Mouse (Mus musculus) spleen, adult 2 months (tissue): ENCODE data around the gene BC049715. TPM values are rescaled to one million over a fixed set of nuclear protein-coding genes. Genes with fewer than 3 reads are reported as not detected.
A peak's percentile ranks its signal among the peaks of the same experiment; 100 is the strongest.

ENCODE experiments used
- DNase-seq, 2 experiments: peaks; one replicate each; pipeline versions ENCODE4 v3.0.0 to v3.0.0-alpha.2; 2012 to 2021; ENCODE audit warnings: low spot score in 2 of 2, low read depth in 1 of 2
- H3K27ac ChIP-seq: fragments of 200-500 bp; 2 replicates; pipeline ENCODE4 v1.5.1; 2012; ENCODE audit warnings: low read length, inconsistent platforms; ENCODE audit not compliant: insufficient read depth
- H3K27me3 ChIP-seq: fragments of 200-500 bp; 2 replicates; pipeline ENCODE4 v1.6.1; 2012; ENCODE audit warnings: mild to moderate bottlenecking, moderate library complexity, low read length, inconsistent platforms; ENCODE audit not compliant: control insufficient read depth, insufficient read depth
- H3K36me3 ChIP-seq: fragments of 200-500 bp; 2 replicates; pipeline ENCODE4 v1.6.1; 2012; ENCODE audit warnings: mild to moderate bottlenecking, low read length, inconsistent platforms; ENCODE audit not compliant: control insufficient read depth, insufficient read depth
- H3K4me1 ChIP-seq: fragments of 200-500 bp; 2 replicates; pipeline ENCODE4 v1.6.1; 2011; ENCODE audit warnings: inconsistent platforms; ENCODE audit not compliant: control insufficient read depth, insufficient read depth, insufficient read length
- H3K4me3 ChIP-seq: fragments of 200-500 bp; 2 replicates; pipeline ENCODE4 v1.5.1; 2011; ENCODE audit warnings: mild to moderate bottlenecking, inconsistent platforms; ENCODE audit not compliant: insufficient read depth, insufficient read length; ENCODE audit errors: extremely low read depth
- CTCF ChIP-seq: fragments of 200-500 bp; IDR thresholded peaks from 2 replicates; pipeline ENCODE4 v1.5.1; 2011; ENCODE audit warnings: mild to moderate bottlenecking, inconsistent platforms; ENCODE audit not compliant: insufficient read depth, insufficient read length, insufficient replicate concordance; ENCODE audit errors: extremely low read depth
- POLR2A ChIP-seq: fragments of 200-500 bp; IDR thresholded peaks from 2 replicates; pipeline ENCODE4 v1.6.1; 2011; ENCODE audit warnings: low read depth, low read length, inconsistent platforms
- WGBS: fragments of 180-500 bp; shearing (Covaris S2); methylation state at CpG from one replicate; pipeline ENCODE4 v1.1.7; 2018; 5-methylcytosine and 5-hydroxymethylcytosine counted together
- polyA plus RNA-seq: library from polyadenylated mRNA; depleted of rRNA; stranded (reverse); fragments of >200 nt; gene quantifications from 2 replicates; pipeline ENCODE4 v1.2.3, GENCODE M21; 2012

BC049715 gene
- polyA plus RNA-seq, 1 experiment, result 0.72 TPM

- WGBS, result 83% methylated on average over 8 of the region's 8 CpGs
- DNase-seq, result no peak
- Histone ChIP-seq H3K27ac (no peak overlapping the region), H3K4me3 (no peak overlapping the region), H3K4me1 (peaks cover 9% of the 10 kb centered on the region; the same call in 1 of the 2 replicates), H3K27me3 (no peaks in the 10 kb centered on the region), H3K36me3 (no peaks in the 10 kb centered on the region)
- no peak for TF ChIP-seq CTCF
- no peak for TF ChIP-seq POLR2A
Observed at GRCm38 (mm10) chr6:136848399-136848798, 21.0 kb downstream of the BC049715 start.

GRCm38 (mm10) chr6:136848971-136849370 is 21.5 kb downstream of the BC049715 start:
- TF ChIP-seq POLR2A, result no peak
- TF ChIP-seq CTCF, result no peak
- Histone ChIP-seq H3K4me3 (no peak overlapping the region), H3K4me1 (peaks cover 9% of the 10 kb centered on the region; the same call in 1 of the 2 replicates), H3K36me3 (no peaks in the 10 kb centered on the region), H3K27me3 (no peaks in the 10 kb centered on the region), H3K27ac (no peak overlapping the region)
- no peak for DNase-seq
- 77% methylated on average over 5 of the region's 5 CpGs for WGBS

- Histone ChIP-seq H3K27me3 (no peaks in the 10 kb centered on the region), H3K36me3 (no peaks in the 10 kb centered on the region), H3K4me3 (no peak overlapping the region), H3K27ac (no peak overlapping the region), H3K4me1 (peaks cover 18% of the 10 kb centered on the region)
- TF ChIP-seq POLR2A, result no peak
- TF ChIP-seq CTCF, result no peak
- 64% methylated on average over 6 of the region's 6 CpGs for WGBS
- no peak for DNase-seq
Observed at GRCm38 (mm10) chr6:136850267-136850666, 22.8 kb downstream of the BC049715 start.

- Histone ChIP-seq H3K27me3 (no peaks in the 10 kb centered on the region), H3K4me1 (peaks cover 33% of the 10 kb centered on the region), H3K27ac (no peak overlapping the region), H3K36me3 (no peaks in the 10 kb centered on the region), H3K4me3 (no peak overlapping the region)
- no peak for DNase-seq
- WGBS, result 67% methylated on average over 4 of the region's 4 CpGs
- TF ChIP-seq POLR2A (no peak), CTCF (no peak)
Observed at GRCm38 (mm10) chr6:136852348-136852747, 24.9 kb downstream of the BC049715 start.

- H3K4me3 ChIP-seq, result no peak overlapping the region
- 42% methylated on average over 3 of the region's 3 CpGs for WGBS
- TF ChIP-seq CTCF, result no peak
- TF ChIP-seq POLR2A, result no peak
- H3K36me3 ChIP-seq, result no peaks in the 10 kb centered on the region
- peaks cover 36% of the 10 kb centered on the region for H3K4me1 ChIP-seq
- no peak for DNase-seq
- H3K27me3 ChIP-seq, result no peaks in the 10 kb centered on the region
- no peak overlapping the region for H3K27ac ChIP-seq
Observed at GRCm38 (mm10) chr6:136852762-136853161, 25.3 kb downstream of the BC049715 start.

- Histone ChIP-seq H3K27ac (peak overlapping the region; percentile 57), H3K36me3 (no peaks in the 10 kb centered on the region), H3K27me3 (no peaks in the 10 kb centered on the region), H3K4me3 (peak overlapping the region; percentile 2; the same call in 1 of the 2 replicates), H3K4me1 (peaks cover 36% of the 10 kb centered on the region)
- DNase-seq, result no peak
- TF ChIP-seq CTCF (no peak), POLR2A (no peak)
- WGBS, result 18% methylated on average over 11 of the region's 11 CpGs
Observed at GRCm38 (mm10) chr6:136854361-136854781, 26.9 kb downstream of the BC049715 start.

- WGBS, result 21% methylated on average over 2 of the region's 2 CpGs
- TF ChIP-seq CTCF, result no peak
- TF ChIP-seq POLR2A, result no peak
- no peak overlapping the region for H3K4me3 ChIP-seq
- no peaks in the 10 kb centered on the region for H3K36me3 ChIP-seq
- no peak for DNase-seq
- peaks cover 35% of the 10 kb centered on the region for H3K4me1 ChIP-seq
- peak overlapping the region; percentile 57; the same call in 1 of the 2 replicates for H3K27ac ChIP-seq
- no peaks in the 10 kb centered on the region for H3K27me3 ChIP-seq
Observed at GRCm38 (mm10) chr6:136855183-136855582, 27.8 kb downstream of the BC049715 start.
